Mouse (Mus musculus) kidney, embryonic 16.5 days (tissue): ENCODE measurements around the gene Camk2b. TPM values are rescaled to one million over a fixed set of nuclear protein-coding genes. Genes with fewer than 3 reads are reported as not detected.

Experiments used
- ATAC-seq: fragments of 200-750 bp; cut with Nextera tagmentation; 2 replicates; pipeline ENCODE4 v1.8.0; 2017; ENCODE audit warnings: moderate TSS enrichment; ENCODE audit not compliant: low FRiP score, low TSS enrichment
- H3K27ac ChIP-seq: fragments of 300-500 bp; sonication (generic); 2 replicates; pipeline ENCODE4 v1.5.1; 2014; ENCODE audit warnings: low read length
- H3K27me3 ChIP-seq: fragments of 300-500 bp; sonication (generic); 2 replicates; pipeline ENCODE4 v1.6.1; 2014; ENCODE audit warnings: low read length, control low read depth, mixed read lengths; ENCODE audit not compliant: insufficient read depth
- H3K36me3 ChIP-seq: fragments of 300-500 bp; sonication (generic); 2 replicates; pipeline ENCODE4 v1.6.1; 2014; ENCODE audit warnings: low read length, control low read depth, mixed read lengths; ENCODE audit not compliant: insufficient read depth
- H3K4me1 ChIP-seq: fragments of 300-500 bp; sonication (generic); 2 replicates; pipeline ENCODE4 v1.6.1; 2014; ENCODE audit warnings: low read length, control low read depth, mixed read lengths; ENCODE audit not compliant: insufficient read depth
- H3K4me2 ChIP-seq: fragments of 300-500 bp; sonication (generic); replicated peaks from 2 replicates; pipeline ENCODE4 v1.6.1; 2014; ENCODE audit warnings: low read depth, low read length
- H3K4me3 ChIP-seq: fragments of 300-500 bp; sonication (generic); 2 replicates; pipeline ENCODE4 v1.5.1; 2014; ENCODE audit warnings: mild to moderate bottlenecking, low read length
- H3K9ac ChIP-seq: fragments of 300-500 bp; sonication (generic); replicated peaks from 2 replicates; pipeline ENCODE4 v1.6.1; 2014; ENCODE audit warnings: low read length
- H3K9me3 ChIP-seq: fragments of 300-500 bp; sonication (generic); 2 replicates; pipeline ENCODE4 v1.6.1; 2016; ENCODE audit warnings: low read length, control low read depth
- WGBS: fragments of 180-500 bp; shearing (Covaris S2); extraction: QIAGEN DNeasy Blood & Tissue Kit; methylation state at CpG from one replicate; pipeline ENCODE4 v1.1.7; 2014; 5-methylcytosine and 5-hydroxymethylcytosine counted together
- polyA plus RNA-seq: library from polyadenylated mRNA; unstranded; fragments of >200 nt; fragmentation: Nextera tagmentation; extraction: Ambion mirVana; gene quantifications from 2 replicates; pipeline ENCODE4 v1.2.1, GENCODE M21; 2015

The Camk2b gene
- polyA plus RNA-seq, 1 experiment from 2014 or later, result 4.1 TPM

GRCm38 (mm10) chr11:5979088-5979487 lies 87.1 kb downstream of the Camk2b start:
- Histone ChIP-seq H3K36me3 (no peaks in the 10 kb centered on the region), H3K4me1 (peaks cover 5% of the 10 kb centered on the region; the same call in 1 of the 2 replicates), H3K4me3 (no peak overlapping the region), H3K9ac (no peak overlapping the region), H3K9me3 (no peaks in the 10 kb centered on the region), H3K27ac (no peak overlapping the region), H3K27me3 (no peaks in the 10 kb centered on the region), H3K4me2 (no peak overlapping the region)
- 74% methylated on average over 7 of the region's 7 CpGs for whole genome bisulfite sequencing
- ATAC-seq, result no peak

- Histone ChIP-seq H3K4me3 (no peak overlapping the region), H3K9me3 (no peaks in the 10 kb centered on the region), H3K27ac (no peak overlapping the region), H3K9ac (no peak overlapping the region), H3K4me1 (peaks cover 15% of the 10 kb centered on the region), H3K27me3 (no peaks in the 10 kb centered on the region), H3K36me3 (peaks cover 5% of the 10 kb centered on the region; the same call in 1 of the 2 replicates), H3K4me2 (no peak overlapping the region)
- ATAC-seq, result peak; percentile 66
- WGBS, result 8% methylated on average over 9 of the region's 9 CpGs
Observed at GRCm38 (mm10) chr11:5976106-5976505, 90.1 kb downstream of the Camk2b start.

GRCm38 (mm10) chr11:5975068-5975467 lies 91.1 kb downstream of the Camk2b start:
- Histone ChIP-seq H3K36me3 (peaks cover 5% of the 10 kb centered on the region; the same call in 1 of the 2 replicates), H3K4me1 (peaks cover 15% of the 10 kb centered on the region), H3K27ac (no peak overlapping the region), H3K9me3 (no peaks in the 10 kb centered on the region), H3K27me3 (no peaks in the 10 kb centered on the region), H3K4me2 (no peak overlapping the region), H3K9ac (no peak overlapping the region), H3K4me3 (no peak overlapping the region)
- ATAC-seq, result no peak
- WGBS, result 57% methylated on average over 2 of the region's 2 CpGs

- ATAC-seq, result no peak
Observed at GRCm38 (mm10) chr11:5974053-5974452, 92.1 kb downstream of the Camk2b start.

GRCm38 (mm10) chr11:5973151-5973550 lies 93.0 kb downstream of the Camk2b start:
- H3K9ac ChIP-seq, result no peak overlapping the region
- ATAC-seq, result no peak

More at GRCm38 (mm10) chr11:5974053-5974452, 92.1 kb downstream of the Camk2b start:
- WGBS, result 71% methylated on average over 6 of the region's 6 CpGs
- Histone ChIP-seq H3K36me3 (peaks cover 9% of the 10 kb centered on the region; the same call in 1 of the 2 replicates), H3K9me3 (no peaks in the 10 kb centered on the region), H3K4me1 (peaks cover 15% of the 10 kb centered on the region), H3K27me3 (no peaks in the 10 kb centered on the region), H3K4me3 (no peak overlapping the region), H3K9ac (no peak overlapping the region), H3K4me2 (no peak overlapping the region), H3K27ac (no peak overlapping the region)

GRCm38 (mm10) chr11:5971202-5971601 lies 95.0 kb downstream of the Camk2b start:
- 46% methylated on average over 7 of the region's 7 CpGs for WGBS
- Histone ChIP-seq H3K4me3 (no peak overlapping the region), H3K9ac (no peak overlapping the region), H3K27ac (no peak overlapping the region), H3K4me2 (no peak overlapping the region), H3K36me3 (peaks cover 22% of the 10 kb centered on the region), H3K27me3 (no peaks in the 10 kb centered on the region), H3K9me3 (no peaks in the 10 kb centered on the region), H3K4me1 (peaks cover 9% of the 10 kb centered on the region)
- ATAC-seq, result no peak

More at GRCm38 (mm10) chr11:5973151-5973550, 93.0 kb downstream of the Camk2b start:
- H3K9me3 ChIP-seq, result no peaks in the 10 kb centered on the region
- no peak overlapping the region for H3K4me2 ChIP-seq
- H3K36me3 ChIP-seq, result peaks cover 12% of the 10 kb centered on the region; the same call in 1 of the 2 replicates
- no peaks in the 10 kb centered on the region for H3K27me3 ChIP-seq
- H3K27ac ChIP-seq, result no peak overlapping the region
- WGBS, result 34% methylated on average over 7 of the region's 7 CpGs
- no peak overlapping the region for H3K4me3 ChIP-seq
- peaks cover 15% of the 10 kb centered on the region for H3K4me1 ChIP-seq

GRCm38 (mm10) chr11:5968223-5968622 lies 97.9 kb downstream of the Camk2b start:
- ATAC-seq, result peak; percentile 25; the same call in 1 of the 2 replicates
- peaks cover 9% of the 10 kb centered on the region for H3K4me1 ChIP-seq
- H3K27me3 ChIP-seq, result no peaks in the 10 kb centered on the region
- H3K4me2 ChIP-seq, result no peak overlapping the region
- H3K27ac ChIP-seq, result peak overlapping the region; percentile 55; the same call in 1 of the 2 replicates
- 57% methylated on average over 6 of the region's 6 CpGs for WGBS
- no peak overlapping the region for H3K4me3 ChIP-seq
- no peaks in the 10 kb centered on the region for H3K9me3 ChIP-seq
- no peak overlapping the region for H3K9ac ChIP-seq
- H3K36me3 ChIP-seq, result peaks cover 52% of the 10 kb centered on the region

- Histone ChIP-seq H3K27ac (no peak overlapping the region), H3K4me3 (no peak overlapping the region), H3K4me1 (no peaks in the 10 kb centered on the region), H3K9me3 (no peaks in the 10 kb centered on the region), H3K36me3 (peaks cover 60% of the 10 kb centered on the region), H3K27me3 (no peaks in the 10 kb centered on the region), H3K9ac (no peak overlapping the region), H3K4me2 (no peak overlapping the region)
- no peak for ATAC-seq
- WGBS, result 86% methylated on average over 3 of the region's 3 CpGs
Observed at GRCm38 (mm10) chr11:5966751-5967150, 99.4 kb downstream of the Camk2b start.

- Histone ChIP-seq H3K36me3 (peaks cover 69% of the 10 kb centered on the region), H3K4me1 (no peaks in the 10 kb centered on the region), H3K4me2 (no peak overlapping the region), H3K9me3 (no peaks in the 10 kb centered on the region), H3K4me3 (no peak overlapping the region), H3K27me3 (no peaks in the 10 kb centered on the region), H3K27ac (no peak overlapping the region), H3K9ac (no peak overlapping the region)
- WGBS, result 87% methylated on average over 11 of the region's 11 CpGs
- ATAC-seq, result no peak
Observed at GRCm38 (mm10) chr11:5965865-5966264, 100.3 kb downstream of the Camk2b start.

GRCm38 (mm10) chr11:5960051-5960450 lies 106.1 kb downstream of the Camk2b start:
- no peak overlapping the region for H3K4me3 ChIP-seq
- no peak overlapping the region for H3K9ac ChIP-seq
- H3K9me3 ChIP-seq, result no peaks in the 10 kb centered on the region
- H3K4me1 ChIP-seq, result peaks cover 8% of the 10 kb centered on the region
- no peak for ATAC-seq
- no peak overlapping the region for H3K4me2 ChIP-seq
- no peak overlapping the region for H3K27ac ChIP-seq
- peaks cover 49% of the 10 kb centered on the region for H3K36me3 ChIP-seq
- 68% methylated on average over 2 of the region's 2 CpGs for WGBS
- no peaks in the 10 kb centered on the region for H3K27me3 ChIP-seq
